In genomic region chr11:108891871-108892380, GRCm38 (mm10) we compare ENCODE assay signal across 8 mouse cellular contexts. TPM values are rescaled to one million over a fixed set of nuclear protein-coding genes. Genes with fewer than 3 reads are reported as not detected.
DNase-seq lines count a peak whose midpoint lies in the region; ATAC-seq and TF ChIP-seq lines count a peak whose summit lies in the region.

No protein-coding gene starts in this region.

- no peaks in the 10 kb centered on the region for H3K4me1 ChIP-seq in heart, adult 2 months (ENCODE audit: control insufficient read depth, insufficient read depth, low read length)
- H3K4me1 ChIP-seq in E14TG2a.4 (replicated peaks; ENCODE audit: low read depth, low read length) = peaks cover 63% of the 10 kb centered on the region
- peaks cover 10% of the 10 kb centered on the region; the same call in 1 of the 2 replicates for H3K4me1 ChIP-seq in forebrain, postnatal 0 days (ENCODE audit: insufficient read depth)
- H3K4me1 ChIP-seq in liver, postnatal 0 days (ENCODE audit: insufficient read depth) = peaks cover 3% of the 10 kb centered on the region; the same call in 1 of the 2 replicates

- H3K79me2 ChIP-seq in heart, adult 2 months (replicated peaks; ENCODE audit: control insufficient read depth, insufficient read depth, low read length) = no peaks in the 10 kb centered on the region

- peak overlapping the region; percentile 44 for H3K4me2 ChIP-seq in forebrain, postnatal 0 days (ENCODE audit: low read depth)
- peak overlapping the region; percentile 62 for H3K4me2 ChIP-seq in liver, postnatal 0 days (ENCODE audit: low read depth, low read length)

- no peak for TF ChIP-seq EP300 in heart, adult 2 months (IDR thresholded peaks at IDR 0.05; ENCODE audit: insufficient read depth, low read depth, low read length)
- no peak for TF ChIP-seq EP300 in liver, postnatal 0 days (IDR thresholded peaks at IDR 0.05; ENCODE audit: low read depth)

- no peaks in the 10 kb centered on the region for H3K9me3 ChIP-seq in E14TG2a.4 (ENCODE audit: low read length)
- no peaks in the 10 kb centered on the region for H3K9me3 ChIP-seq in forebrain, postnatal 0 days (ENCODE audit: low read length)
- H3K9me3 ChIP-seq in liver, postnatal 0 days (ENCODE audit: low read length) = no peaks in the 10 kb centered on the region

- 15% methylated on average over 21 of the region's 21 CpGs for WGBS in heart, adult 2 months
- WGBS in forebrain, postnatal 0 days = 7% methylated on average over 21 of the region's 21 CpGs
- WGBS in liver, postnatal 0 days (ENCODE audit: insufficient replicate concordance) = 6% methylated on average over 21 of the region's 21 CpGs

- no peak for TF ChIP-seq CTCF in heart, adult 2 months (IDR thresholded peaks at IDR 0.05)
- TF ChIP-seq CTCF in E14TG2a.4 (conservative IDR thresholded peaks at IDR 0.05; ENCODE audit: low read length) = no peak
- no peak for TF ChIP-seq CTCF in forebrain, postnatal 0 days (IDR thresholded peaks at IDR 0.05; ENCODE audit: low read depth)
- no peak for TF ChIP-seq CTCF in liver, postnatal 0 days (IDR thresholded peaks at IDR 0.05; ENCODE audit: low read depth)

- H3K4me3 ChIP-seq in heart, adult 2 months = peak overlapping the region; percentile 22; the same call in 1 of the 2 replicates
- peak overlapping the region; percentile 39; the same call in 1 of the 2 replicates for H3K4me3 ChIP-seq in E14TG2a.4 (replicated peaks; ENCODE audit: low read length)
- peak overlapping the region; percentile 25 for H3K4me3 ChIP-seq in forebrain, postnatal 0 days (ENCODE audit: low read depth, low read length)
- peak overlapping the region; percentile 15 for H3K4me3 ChIP-seq in liver, postnatal 0 days (ENCODE audit: low read depth, low read length)

- no peaks in the 10 kb centered on the region for H3K27me3 ChIP-seq in heart, adult 2 months (ENCODE audit: control insufficient read depth, insufficient read depth, low read length)
- peaks cover 41% of the 10 kb centered on the region for H3K27me3 ChIP-seq in E14TG2a.4 (ENCODE audit: insufficient read depth, low read length)
- H3K27me3 ChIP-seq in forebrain, postnatal 0 days (ENCODE audit: insufficient read depth, low read length) = no peaks in the 10 kb centered on the region
- H3K27me3 ChIP-seq in liver, postnatal 0 days (ENCODE audit: insufficient read depth, low read length) = 0 out of 2 replicates have a peak, but pooled peaks cover 6% of the 10 kb centered on the region

- H3K36me3 ChIP-seq in heart, adult 2 months (ENCODE audit: control insufficient read depth, insufficient read depth, low read length) = no peaks in the 10 kb centered on the region
- H3K36me3 ChIP-seq in E14TG2a.4 (ENCODE audit: insufficient read depth, low read length) = no peaks in the 10 kb centered on the region
- no peaks in the 10 kb centered on the region for H3K36me3 ChIP-seq in forebrain, postnatal 0 days (ENCODE audit: insufficient read depth)
- no peaks in the 10 kb centered on the region for H3K36me3 ChIP-seq in liver, postnatal 0 days (replicated peaks; ENCODE audit: insufficient read depth, low read length)

- no peak overlapping the region for H3K9ac ChIP-seq in heart, adult 2 months (ENCODE audit: low read depth, low read length)
- H3K9ac ChIP-seq in forebrain, postnatal 0 days = peak overlapping the region; percentile 28; the same call in 1 of the 2 replicates
- H3K9ac ChIP-seq in liver, postnatal 0 days (replicated peaks) = no peak overlapping the region; the same call in 1 of the 2 replicates

- intact Hi-C loops in heart, adult 2 months (cut with DNase I) = no loop called here

- no peak overlapping the region for H3K27ac ChIP-seq in heart, adult 2 months
- H3K27ac ChIP-seq in forebrain, postnatal 0 days (ENCODE audit: low read depth, low read length) = peak overlapping the region; percentile 57
- H3K27ac ChIP-seq in liver, postnatal 0 days (ENCODE audit: low read depth) = 0 out of 2 replicates have a peak overlapping the region, but pooled peaks have one; percentile 3

- ATAC-seq in forebrain, postnatal 0 days = no peak
- no peak for ATAC-seq in liver, postnatal 0 days

- TF ChIP-seq POLR2A in heart, adult 2 months (IDR thresholded peaks at IDR 0.05; ENCODE audit: insufficient read depth, low read depth, low read length) = no peak

- peak in 1 of 2 experiments; percentile 32 for DNase-seq in heart, adult 2 months
- DNase-seq in heart, adult 11 months = no peak
- no peak for DNase-seq in forebrain, postnatal 0 days
- no peak for DNase-seq in liver, postnatal 0 days
- no peak for DNase-seq in cerebellum, postnatal 36 days
- DNase-seq in layer of hippocampus, adult 9-10 months (ENCODE audit: low spot score) = no peak
- no peak for DNase-seq in right cerebral cortex, adult 18-20 months

RNA-seq across cellular contexts. Expression of gene Axin2, which starts 28.2 kb away (rescaled TPM):
- total RNA-seq in heart, adult 2 months (2021) = 1 to 10 TPM; 3.5 to 6.6 TPM
- 2.7 and 2.8 TPM in 2 replicates for polyA plus RNA-seq in heart, adult 2 months (2012; rRNA removed)
- 28.7 and 35.6 TPM in 2 replicates for total RNA-seq in forebrain, postnatal 0 days (2014; rRNA removed)
- 4.5 and 5.0 TPM in 2 replicates for polyA plus RNA-seq in forebrain, postnatal 0 days (2015; fragmentation: Nextera tagmentation; extraction: Ambion mirVana)
- 0.47 and 0.63 TPM in 2 replicates for polyA plus RNA-seq in liver, postnatal 0 days (2015; fragmentation: Nextera tagmentation; extraction: Ambion mirVana)
